Mouse (Mus musculus): Measurements from ENCODE around the gene Akna.
A peak's percentile ranks its signal among the peaks of the same experiment; 100 is the strongest.

Akna gene

DNA sequence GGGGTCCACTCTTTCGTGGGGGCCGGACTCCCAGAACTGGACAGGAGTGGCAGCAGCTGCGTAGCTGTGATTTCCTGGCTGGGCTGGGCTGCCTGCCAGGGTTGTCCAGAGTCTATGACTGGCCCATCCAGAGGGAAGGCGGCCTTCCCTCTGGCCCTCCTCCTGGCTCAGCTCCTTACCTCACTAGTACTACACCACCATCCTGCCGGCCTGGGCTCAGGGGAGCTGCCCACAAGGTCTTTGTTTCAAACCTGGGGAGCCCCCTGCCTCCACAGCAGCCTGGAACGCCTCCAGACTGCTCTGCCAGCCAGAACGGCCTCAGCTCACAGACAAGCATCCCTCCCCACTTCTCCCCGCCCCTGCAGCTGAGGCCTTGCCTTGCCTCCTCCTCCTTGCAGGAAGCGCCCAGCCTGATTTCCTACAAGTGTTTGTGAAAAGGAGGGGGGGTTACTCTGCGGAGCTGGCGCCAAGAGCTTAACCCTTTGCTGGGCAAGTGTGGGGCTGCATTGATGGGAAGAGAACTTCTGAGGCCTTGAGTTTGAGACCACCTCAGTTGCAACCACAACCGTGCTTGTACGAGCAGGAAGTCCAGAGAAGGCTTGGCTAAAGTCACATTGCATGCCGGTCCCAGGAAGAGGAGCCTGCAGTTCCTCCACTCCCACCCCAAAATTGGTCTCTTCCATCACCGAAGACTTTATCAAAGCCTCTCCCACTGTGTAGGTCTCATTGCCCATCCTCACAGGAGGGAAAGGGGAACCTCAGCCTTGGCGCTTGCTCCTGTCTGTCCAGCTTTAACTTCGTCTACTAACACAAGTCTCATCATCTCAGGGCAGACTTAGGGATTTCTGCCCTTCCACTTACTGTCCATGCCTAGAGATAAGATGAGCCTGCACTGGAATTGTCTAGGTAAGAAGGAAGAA is at the start of gene Akna:
Akna (minus strand) TSS at position 315 of the 920 bp plus-strand sequence.
- DNase-seq: peak; percentile 94 to 96

- no peak for DNase-seq
Measured at GRCm38 (mm10) chr4:63452555-63452954, 49.4 kb upstream of the Akna start.

- DNase-seq: no peak
Measured at GRCm38 (mm10) chr4:63450551-63450950, 47.4 kb upstream of the Akna start.

DNA sequence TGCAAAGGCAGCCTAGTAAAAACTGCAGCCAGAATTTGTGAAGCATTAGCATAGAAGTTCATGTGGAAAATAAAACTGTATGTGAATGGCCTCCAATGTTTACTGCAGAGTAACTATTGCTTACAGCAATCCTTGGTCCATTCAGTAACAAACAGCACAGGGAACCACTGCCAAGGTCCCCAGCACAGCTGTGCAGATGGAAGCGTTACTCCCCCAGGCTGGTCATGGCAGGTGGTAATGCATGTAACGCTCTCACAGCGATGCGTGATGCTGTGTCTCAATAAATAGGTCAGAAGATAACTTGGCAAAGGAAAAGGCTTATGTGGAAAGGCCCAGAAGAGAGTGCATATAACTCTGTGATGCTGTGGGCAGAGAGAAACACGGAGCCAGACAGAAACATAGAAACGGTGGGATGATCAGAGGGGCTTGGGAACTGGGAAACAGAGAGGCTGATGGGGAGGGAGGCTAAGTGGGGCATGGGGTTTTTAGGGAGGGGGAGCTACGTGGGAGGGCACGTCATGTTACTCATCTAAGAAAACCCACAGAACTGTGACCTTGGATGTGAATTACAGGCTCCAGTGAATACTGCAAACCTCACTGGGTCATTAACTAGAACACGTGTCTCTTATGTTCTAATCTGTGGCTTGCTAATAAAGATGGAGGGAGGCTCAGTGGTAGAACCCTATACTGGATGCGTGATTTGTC is 41.4 kb upstream of the Akna start:
- no peak for DNase-seq

GRCm38 (mm10) chr4:63443101-63443500 is 39.9 kb upstream of the Akna start:
- no peak for DNase-seq

DNA sequence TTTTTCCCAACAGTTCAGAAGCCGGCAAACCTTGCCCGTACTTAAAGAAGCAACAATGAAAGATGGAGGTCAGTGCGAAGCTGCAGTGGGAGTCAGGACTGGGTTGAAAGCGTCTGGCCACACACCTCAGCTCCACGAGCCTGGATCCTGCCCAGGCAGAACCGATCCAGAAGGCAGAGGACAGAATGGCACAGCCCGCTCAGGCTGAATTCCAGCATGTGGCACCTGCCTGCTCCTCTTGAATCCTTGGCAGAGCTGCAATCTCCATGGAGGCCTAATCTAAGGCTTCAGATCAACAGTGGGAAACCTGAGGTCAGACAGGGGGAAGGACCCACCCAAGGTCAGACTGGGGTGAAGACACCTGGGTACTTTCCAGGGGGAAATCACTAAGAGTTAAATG is 38.5 kb upstream of the Akna start:
- DNase-seq: no peak

DNA sequence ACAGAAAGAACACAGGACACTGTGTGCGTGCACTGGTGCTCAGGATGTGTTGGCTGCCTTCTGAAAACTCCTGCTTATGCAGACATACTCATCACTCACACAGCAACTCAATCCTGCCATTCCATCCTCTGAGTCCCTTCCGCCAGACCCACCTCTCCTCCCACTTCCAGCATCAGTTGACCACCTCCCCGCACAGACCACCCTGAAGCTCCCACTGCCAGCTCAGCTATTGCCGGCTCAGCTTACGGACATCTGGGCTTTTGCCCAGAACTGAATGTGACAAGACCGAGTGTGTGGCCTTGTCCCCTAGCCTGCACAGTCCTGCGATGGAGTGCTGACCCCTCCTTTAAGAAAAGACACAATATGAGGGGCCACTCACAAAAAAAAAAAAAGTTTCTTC is 37.1 kb upstream of the Akna start:
- no peak for DNase-seq

GRCm38 (mm10) chr4:63437968-63438367 is 34.8 kb upstream of the Akna start:
- DNase-seq: no peak

- peak in 1 of 2 experiments; percentile 12 for DNase-seq
Measured at GRCm38 (mm10) chr4:63437119-63437815, 34.1 kb upstream of the Akna start.

DNA sequence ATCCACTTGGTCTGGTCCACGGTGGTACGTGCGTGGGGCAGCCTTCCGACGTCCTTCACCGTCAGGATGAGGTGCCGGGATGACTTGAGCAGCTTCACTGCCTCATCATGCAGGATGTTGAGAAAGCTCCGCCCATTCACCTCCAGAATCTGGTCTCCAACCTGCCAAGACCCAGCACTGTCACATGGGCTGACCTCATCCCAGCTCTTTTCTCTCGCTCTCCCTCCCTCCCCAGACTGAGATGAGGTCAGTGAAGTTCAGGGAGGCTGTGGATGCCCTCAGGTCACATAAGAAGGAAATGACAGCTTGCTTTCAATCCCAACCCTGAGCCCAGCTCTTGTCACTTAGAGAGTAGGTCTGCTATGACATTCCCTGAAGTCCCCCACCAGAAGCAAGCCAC is 32.2 kb upstream of the Akna start:
- no peak for DNase-seq

GRCm38 (mm10) chr4:63431098-63431497 is 27.9 kb upstream of the Akna start:
- no peak for DNase-seq

DNA sequence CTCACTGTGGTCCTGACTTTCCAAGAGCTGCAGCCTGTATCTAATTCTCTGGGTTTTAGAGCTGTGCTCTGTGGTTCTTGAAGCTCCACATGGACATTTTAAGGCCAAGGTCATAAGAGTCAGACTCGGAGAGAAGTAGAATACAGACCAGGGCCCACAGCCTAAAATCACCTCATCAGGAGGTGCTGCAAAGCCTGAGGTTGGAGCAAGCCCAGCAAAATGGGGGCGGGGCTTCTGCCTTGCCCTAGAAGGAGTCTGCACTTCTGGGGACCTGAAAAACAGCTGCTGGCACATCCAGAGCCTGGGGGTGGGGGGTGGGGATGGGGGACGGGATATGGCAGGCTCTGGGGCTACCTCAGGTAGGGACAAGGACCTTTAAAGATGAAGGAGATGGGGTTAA is 27.2 kb upstream of the Akna start:
- peak in 1 of 2 experiments; percentile 17 for DNase-seq

- DNase-seq: no peak
Measured at GRCm38 (mm10) chr4:63426308-63426707, 23.2 kb upstream of the Akna start.

- no peak for DNase-seq
Measured at GRCm38 (mm10) chr4:63423811-63424210, 20.7 kb upstream of the Akna start.

DNA sequence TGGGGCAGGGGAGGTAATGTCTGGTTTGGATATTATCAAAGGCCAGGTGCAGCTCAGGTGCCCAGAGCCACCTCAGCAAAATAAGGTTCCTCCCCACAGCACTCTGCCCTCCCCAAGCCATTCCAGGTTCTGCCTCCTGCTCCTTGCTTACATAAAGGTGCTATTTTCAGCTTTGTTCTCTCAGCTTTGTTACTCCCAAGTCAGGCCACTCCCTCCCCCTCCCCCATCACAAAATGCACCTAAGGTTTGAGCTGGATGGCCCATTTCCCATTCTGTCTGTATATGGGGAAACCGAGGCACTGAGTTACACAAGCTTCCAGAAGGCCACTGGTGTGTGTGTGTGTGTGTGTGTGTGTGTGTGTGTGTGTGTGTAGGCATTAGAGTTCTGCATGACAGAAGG is 20.1 kb upstream of the Akna start:
- DNase-seq: no peak

DNA sequence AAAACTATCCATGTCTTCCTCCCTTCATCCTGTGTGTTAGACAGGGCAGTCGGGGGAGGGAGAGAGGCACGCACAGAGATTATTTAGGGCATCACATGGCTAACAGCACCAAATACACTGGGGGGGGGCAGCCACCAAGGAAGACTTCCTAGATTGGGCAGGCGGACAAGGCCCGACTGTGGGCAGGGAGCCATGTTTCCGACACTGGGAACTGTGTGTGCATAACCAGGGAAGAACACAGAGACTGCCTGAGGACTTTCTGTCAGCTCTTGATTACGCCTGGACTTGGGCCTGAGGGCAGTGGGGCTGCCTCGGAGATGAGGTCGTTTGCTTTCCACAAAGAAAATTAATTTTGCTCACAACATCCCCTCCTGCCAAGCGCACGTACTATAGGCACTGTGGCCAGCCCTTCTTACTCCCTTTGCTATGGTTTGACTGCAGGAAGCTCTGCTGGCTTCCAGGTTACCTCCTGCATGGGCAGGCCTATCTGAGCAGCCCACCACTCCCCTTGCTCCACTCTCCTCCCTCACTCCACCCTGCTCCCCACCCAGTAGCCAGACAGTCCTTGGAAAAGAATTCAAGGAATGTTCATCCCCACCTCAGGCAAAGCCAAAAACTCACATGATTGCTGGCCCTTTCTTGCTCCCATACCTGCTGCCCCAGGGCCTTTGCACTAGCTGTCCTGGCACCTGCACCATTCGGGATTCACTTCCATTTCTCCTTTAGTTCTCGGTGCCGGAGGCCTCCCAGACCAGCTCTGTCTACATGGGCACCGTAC is 17.2 kb upstream of the Akna start:
- DNase-seq: no peak

GRCm38 (mm10) chr4:63418270-63418669 is 15.1 kb upstream of the Akna start:
- DNase-seq: no peak

DNA sequence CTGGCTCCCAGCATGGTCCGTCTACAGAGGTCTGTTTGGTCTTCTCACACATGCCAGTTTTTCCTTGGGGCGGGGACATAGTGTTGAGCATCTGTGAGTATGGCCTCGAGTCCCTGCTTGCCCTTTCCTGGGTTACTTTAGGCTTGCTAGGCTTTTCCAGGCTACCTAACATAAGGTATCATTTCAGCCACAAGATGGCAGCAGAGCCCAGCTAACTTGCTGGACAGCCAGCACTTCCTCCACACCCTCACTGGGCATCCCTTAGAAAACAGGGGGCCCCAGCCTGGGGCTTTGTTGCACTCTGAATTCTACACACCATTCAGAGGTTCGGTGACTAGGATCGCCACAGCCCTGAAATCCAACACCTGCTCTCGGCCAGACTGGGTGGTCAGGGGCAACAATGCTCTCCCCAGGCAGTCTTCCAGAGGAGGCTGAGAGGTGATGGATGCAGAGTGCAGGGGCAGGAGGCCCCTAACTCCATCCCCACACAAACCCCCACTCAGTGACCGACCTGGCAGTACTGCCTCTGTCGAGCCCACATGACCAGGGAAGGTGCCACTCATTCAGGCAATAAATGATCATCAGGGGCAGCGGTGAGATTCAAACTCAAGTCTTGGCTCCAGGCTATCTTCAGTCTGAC is 14.3 kb upstream of the Akna start:
- DNase-seq: peak; percentile 90 to 91

DNA sequence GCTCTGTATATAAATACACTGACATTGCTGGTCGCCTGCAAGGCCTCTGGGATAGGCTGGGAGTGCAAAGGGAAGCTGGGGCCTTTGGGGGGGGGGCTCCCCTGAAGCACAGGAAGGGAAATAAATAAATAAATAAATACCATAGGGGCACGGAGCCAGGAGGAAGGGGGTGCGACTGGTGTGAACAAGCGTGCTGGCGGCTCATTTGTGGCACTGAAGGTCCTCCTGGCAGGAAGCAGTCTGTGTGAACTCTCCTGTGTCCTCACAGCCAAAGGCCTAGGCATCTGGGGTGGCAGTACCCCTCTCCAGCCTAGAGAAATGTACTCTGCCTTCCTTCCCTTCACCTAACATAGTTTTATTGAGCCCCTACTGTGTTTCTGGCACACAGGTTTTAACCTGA is 11.8 kb upstream of the Akna start:
- no peak for DNase-seq

DNA sequence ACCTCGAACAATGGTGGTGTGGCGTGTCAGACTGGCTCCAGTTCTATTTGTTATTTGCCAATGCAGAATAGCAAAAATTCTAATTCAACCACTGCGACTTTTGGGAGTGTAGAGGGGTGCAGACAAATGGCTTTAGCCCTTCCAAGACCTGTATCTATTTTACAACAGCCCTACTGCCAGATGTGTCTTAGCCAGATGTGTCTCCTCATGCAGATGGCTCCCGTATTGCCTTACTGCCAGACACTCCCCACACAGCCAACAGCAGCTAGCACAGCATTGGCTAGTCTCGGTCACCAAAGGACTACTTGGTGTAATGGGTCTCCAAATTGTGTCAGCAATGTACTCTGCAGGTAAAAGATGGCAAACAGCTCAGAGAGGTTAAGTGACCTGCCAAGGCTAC is 8.1 kb upstream of the Akna start:
- DNase-seq: no peak

- DNase-seq: peak; percentile 97 to 98
Measured at GRCm38 (mm10) chr4:63410583-63410934, 7.4 kb upstream of the Akna start.

- peak; percentile 68 to 81 for DNase-seq
Measured at GRCm38 (mm10) chr4:63409908-63410582, 6.9 kb upstream of the Akna start.

Measured in kidney, postnatal 4 days (tissue).